10 mouse cellular contexts compared by ENCODE assay signal in genomic region chr8:3956037-3956436, GRCm38 (mm10). TPM values are rescaled to one million over a fixed set of nuclear protein-coding genes. Genes with fewer than 3 reads are reported as not detected.
DNase-seq lines count a peak whose midpoint lies in the region; ATAC-seq lines count a peak whose summit lies in the region.
"Had no signal": no experiment of that assay in that cellular context is flagged by ENCODE, and none has a peak within 500 bp of the region (broad histone marks: within the 10 kb centered on the region; RNA-seq: fewer than 3 reads in every experiment).

No protein-coding gene starts in this region.

- WGBS in forebrain, embryonic 10.5 days: 89% methylated on average over 1 of the region's 1 CpGs
- 64% methylated on average over 1 of the region's 1 CpGs for WGBS in forebrain, embryonic 14.5 days

- H3K36me3 ChIP-seq in forebrain, embryonic 10.5 days (replicated peaks): no peaks in the 10 kb centered on the region
- H3K36me3 ChIP-seq in forebrain, embryonic 14.5 days (ENCODE audit: control insufficient read depth, insufficient read depth, low read length): no peaks in the 10 kb centered on the region
- H3K36me3 ChIP-seq: midbrain, embryonic 12.5 days had no signal

- no peaks in the 10 kb centered on the region for H3K27me3 ChIP-seq in forebrain, embryonic 10.5 days (ENCODE audit: poor library complexity, severe bottlenecking)
- no peaks in the 10 kb centered on the region for H3K27me3 ChIP-seq in forebrain, embryonic 14.5 days (replicated peaks; ENCODE audit: control insufficient read depth, insufficient read depth, low read length)
- H3K27me3 ChIP-seq: midbrain, embryonic 12.5 days had no signal

- no peaks in the 10 kb centered on the region for H3K4me1 ChIP-seq in forebrain, embryonic 10.5 days
- H3K4me1 ChIP-seq in forebrain, embryonic 14.5 days (ENCODE audit: control insufficient read depth, insufficient read depth, low read length): no peaks in the 10 kb centered on the region
- H3K4me1 ChIP-seq: midbrain, embryonic 12.5 days had no signal

- no peak overlapping the region for H3K27ac ChIP-seq in forebrain, embryonic 10.5 days
- no peak overlapping the region for H3K27ac ChIP-seq in forebrain, embryonic 14.5 days (ENCODE audit: low read depth, low read length)
- H3K27ac ChIP-seq: midbrain, embryonic 12.5 days had no signal

- H3K9ac ChIP-seq in forebrain, embryonic 14.5 days (ENCODE audit: low read length): no peak overlapping the region
- H3K9ac ChIP-seq: midbrain, embryonic 12.5 days had no signal

- peaks cover 64% of the 10 kb centered on the region for H3K9me3 ChIP-seq in forebrain, embryonic 10.5 days
- peaks cover 9% of the 10 kb centered on the region; the same call in 1 of the 2 replicates for H3K9me3 ChIP-seq in forebrain, embryonic 14.5 days (replicated peaks; ENCODE audit: control insufficient read depth, low read length)

- ATAC-seq in frontal cortex, adult (ENCODE audit: low TSS enrichment): peak; percentile 34; the same call in 1 of the 2 replicates
- peak; percentile 99 to 100 for ATAC-seq in hematopoietic stem cell, adult 5-6 weeks (replicated peaks in 1 of 2; ENCODE audit: insufficient read depth in 1 of 2, low FRiP score in 2 of 2, low TSS enrichment in 1 of 2, low read depth in 1 of 2, poor library complexity in 2 of 2, severe bottlenecking in 2 of 2)
- peak; percentile 98 for ATAC-seq in megakaryocyte progenitor cell, adult 5-6 weeks (replicated peaks; ENCODE audit: poor library complexity)
- no peak for ATAC-seq in forebrain, embryonic 14.5 days

- no peak overlapping the region for H3K4me2 ChIP-seq in forebrain, embryonic 14.5 days (ENCODE audit: low read length)
- H3K4me2 ChIP-seq: midbrain, embryonic 12.5 days had no signal

- H3K4me3 ChIP-seq in forebrain, embryonic 10.5 days: no peak overlapping the region
- no peak overlapping the region for H3K4me3 ChIP-seq in forebrain, embryonic 14.5 days (ENCODE audit: low read depth, low read length)
- H3K4me3 ChIP-seq: midbrain, embryonic 12.5 days had no signal

- no peak for DNase-seq in frontal cortex, postnatal 10 days (ENCODE audit: low spot score in 2 of 2)
- DNase-seq in urinary bladder, postnatal 25 days (ENCODE audit: low spot score): peak; percentile 4
- no peak for DNase-seq in urinary bladder, postnatal 10 days (ENCODE audit: low spot score)
- DNase-seq in forebrain, embryonic 10.5 days (ENCODE audit: extremely low spot score, low spot score): no peak
- no peak for DNase-seq in forebrain, embryonic 14.5 days (ENCODE audit: low spot score)

RNA-seq across cellular contexts. Expression of gene Cd209c, which starts 1.5 kb away (rescaled TPM):
- 0.15 and 1.2 TPM in 2 replicates for total RNA-seq in hematopoietic stem cell, adult 5-6 weeks (2017)
- total RNA-seq in megakaryocyte progenitor cell, adult 5-6 weeks (2015): not detected in 2 replicates
- not detected in 2 replicates for total RNA-seq in megakaryocyte progenitor cell, adult 5-6 weeks (2017)
- 0.41 and 0.42 TPM in 2 replicates for polyA plus RNA-seq in forebrain, embryonic 10.5 days (2016; fragmentation: Nextera tagmentation; extraction: Ambion mirVana)
- 0.14 and 0.51 TPM in 2 replicates for polyA plus RNA-seq in forebrain, embryonic 14.5 days (2014; fragmentation: Nextera tagmentation; extraction: Ambion mirVana)

RNA-seq across cellular contexts. Expression of gene Cd209b, which starts 29.4 kb away (rescaled TPM):
- total RNA-seq in hematopoietic stem cell, adult 5-6 weeks (2017): not detected in 2 replicates
- not detected in 2 replicates for total RNA-seq in megakaryocyte progenitor cell, adult 5-6 weeks (2015)
- not detected in 2 replicates for total RNA-seq in megakaryocyte progenitor cell, adult 5-6 weeks (2017)
- polyA plus RNA-seq in forebrain, embryonic 10.5 days (2016; fragmentation: Nextera tagmentation; extraction: Ambion mirVana): not detected in 2 replicates
- polyA plus RNA-seq in forebrain, embryonic 14.5 days (2014; fragmentation: Nextera tagmentation; extraction: Ambion mirVana): not detected in 2 replicates
- polyA plus RNA-seq: heart, embryonic 14.5 days; midbrain, embryonic 12.5 days had no signal
